Mouse (Mus musculus) B cell, adult 62 days (primary cell): ENCODE data around the gene Foxc1. TPM values are rescaled to one million over a fixed set of nuclear protein-coding genes. Genes with fewer than 3 reads are reported as not detected.

Experiments
- total RNA-seq: library from RNA; stranded (reverse); gene quantifications from 4 replicates; pipeline ENCODE4 v1.2.4, GENCODE M21; 2023

Gene Foxc1
- not detected in 4 replicates for total RNA-seq

DNA sequence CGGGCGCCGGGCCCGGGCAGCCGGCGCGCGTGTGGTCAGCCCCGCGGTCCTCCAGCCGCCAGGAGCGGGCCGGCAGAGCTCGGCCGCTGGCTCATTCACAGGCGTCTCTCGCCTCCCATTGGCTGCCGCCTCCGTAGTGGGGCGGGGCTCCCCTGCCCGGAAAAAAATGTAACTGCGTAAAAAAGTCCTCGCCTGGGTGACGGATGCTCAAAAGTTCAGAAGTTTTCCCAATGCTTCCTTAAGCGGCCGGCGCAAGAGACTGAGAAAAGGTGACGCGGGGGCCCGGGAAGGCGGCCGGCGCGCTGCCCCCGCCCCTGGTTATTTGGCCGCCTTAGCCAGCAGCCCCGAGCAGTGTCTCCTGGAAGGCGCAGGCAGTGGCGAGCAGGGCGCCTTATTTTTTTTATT, at the start of gene Foxc1:
TSS of gene Foxc1 (plus strand) at position 206 of the 405 bp plus-strand sequence.

Other genes with a start within 250 kb of the Foxc1 start
- not detected in 4 replicates for gene A530084C06Rik, start 247.3 kb upstream of the Foxc1 start, total RNA-seq
- not detected in 4 replicates for gene Foxf2, start 180.8 kb upstream of the Foxc1 start, total RNA-seq